Mouse (Mus musculus) myocyte (in vitro differentiated cells): Measurements from ENCODE around the gene Usp29.

Experiments used
- CEBPB ChIP-seq: IDR thresholded peaks from 2 replicates; pipeline ENCODE4 v1.6.1; 2011; ENCODE audit warnings: mild to moderate bottlenecking, moderate library complexity; ENCODE audit not compliant: poor library complexity, insufficient read depth, severe bottlenecking
- E2F4 ChIP-seq: IDR thresholded peaks from one replicate; pipeline ENCODE4 v1.6.1; 2011; ENCODE audit warnings: mild to moderate bottlenecking, control low read depth, moderate library complexity; ENCODE audit not compliant: insufficient read depth
- MYOD1 ChIP-seq, 3 experiments: IDR thresholded peaks; one replicate each; pipeline ENCODE4 v1.6.1; 2011; ENCODE audit warnings: control low read depth in 2 of 3, low read depth in 2 of 3, mild to moderate bottlenecking in 2 of 3, moderate library complexity in 1 of 3; ENCODE audit not compliant: insufficient read length in 2 of 3, control insufficient read depth in 1 of 3
- MYOG ChIP-seq, 3 experiments: IDR thresholded peaks; one replicate each; pipeline ENCODE4 v1.6.1; 2011; ENCODE audit warnings: control low read depth in 2 of 3, low read depth in 2 of 3, mild to moderate bottlenecking in 2 of 3; ENCODE audit not compliant: insufficient read length in 2 of 3, control insufficient read depth in 1 of 3, insufficient read depth in 1 of 3
- POLR2A ChIP-seq: IDR thresholded peaks from one replicate; pipeline ENCODE4 v1.6.1; 2011; ENCODE audit warnings: low read depth, mild to moderate bottlenecking, control low read depth, moderate library complexity; ENCODE audit not compliant: insufficient read length
- REST ChIP-seq: IDR thresholded peaks from one replicate; pipeline ENCODE4 v1.6.1; 2011; ENCODE audit warnings: mild to moderate bottlenecking, control low read depth, moderate library complexity; ENCODE audit not compliant: insufficient read depth, insufficient read length
- TCF12 ChIP-seq: IDR thresholded peaks from one replicate; pipeline ENCODE4 v1.6.1; 2011; ENCODE audit warnings: mild to moderate bottlenecking, control low read depth; ENCODE audit not compliant: poor library complexity, insufficient read depth, severe bottlenecking
- USF1 ChIP-seq: IDR thresholded peaks from one replicate; pipeline ENCODE4 v1.6.1; 2011; ENCODE audit warnings: low read depth, mild to moderate bottlenecking, control low read depth, moderate library complexity

DNA sequence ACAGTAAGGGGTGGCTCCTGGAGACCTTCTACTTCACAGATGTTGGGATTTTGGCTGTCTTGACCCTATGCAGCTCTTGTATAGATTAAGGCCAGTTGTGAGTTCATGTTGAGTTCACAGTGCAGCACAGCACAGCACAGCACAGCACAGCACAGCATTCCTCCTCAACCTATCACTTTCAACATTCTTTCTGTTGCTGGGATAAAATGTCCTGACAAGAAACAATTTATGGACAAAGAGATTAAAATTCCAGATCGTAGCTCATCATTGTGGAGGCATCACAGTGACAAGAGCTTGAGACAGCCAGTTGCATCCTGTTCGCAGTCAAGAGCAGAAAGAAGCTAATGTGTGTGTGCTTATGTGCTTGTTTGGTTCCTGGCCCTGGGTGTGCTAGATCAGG is 93.3 kb downstream of the Usp29 start:
- TF ChIP-seq POLR2A (no peak), USF1 (no peak), TCF12 (no peak), E2F4 (no peak), REST (no peak), MYOD1 (IDR thresholded peaks at IDR 0.05; ENCODE audit: control insufficient read depth in 1 of 3, insufficient read length in 2 of 3, low read depth in 2 of 3) (no peak), CEBPB (no peak), MYOG (IDR thresholded peaks at IDR 0.05; ENCODE audit: control insufficient read depth in 1 of 3, insufficient read depth in 1 of 3, insufficient read length in 2 of 3, low read depth in 2 of 3) (no peak)
